Mouse (Mus musculus) kidney, adult 2 months (tissue): Measurements from ENCODE around the gene Serbp1.

Source experiments
- CTCF ChIP-seq: fragments of 200-500 bp; conservative IDR thresholded peaks from 2 replicates; pipeline ENCODE4 v1.5.1; 2011; ENCODE audit warnings: low read depth, mild to moderate bottlenecking, control low read depth, low read length, moderate library complexity, mixed read lengths; ENCODE audit not compliant: insufficient read depth, insufficient read length
- POLR2A ChIP-seq: fragments of 200-500 bp; IDR thresholded peaks from one replicate; pipeline ENCODE4 v1.6.1; 2011; ENCODE audit warnings: low read depth, low read length, control low read depth

DNA sequence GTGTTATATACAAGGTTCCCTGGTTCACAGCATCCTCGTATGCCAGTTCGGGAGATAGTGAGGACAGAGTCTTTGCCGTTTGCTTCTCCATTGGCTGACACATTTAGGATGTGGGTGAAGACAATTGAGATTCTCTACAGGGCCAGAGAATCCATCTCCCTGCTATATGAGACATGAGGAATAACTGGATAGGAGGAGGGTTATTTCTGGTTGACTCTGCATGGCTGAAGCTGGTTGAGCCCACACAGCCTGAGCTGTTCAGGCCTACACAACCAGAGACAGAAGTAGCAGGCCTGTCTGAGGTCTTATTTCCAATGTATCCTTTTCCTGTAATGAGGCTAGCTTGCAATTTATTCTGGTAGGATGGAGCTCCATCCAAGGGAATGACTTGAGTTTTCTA is 3.3 kb downstream of the Serbp1 start:
- no peak for TF ChIP-seq CTCF
- TF ChIP-seq POLR2A = no peak
